Mouse (Mus musculus) left cerebral cortex, adult 9 months (tissue): ENCODE measurements around the gene Dyrk3.
"Not testable (repeated sequence)": the region's sequence is repeated elsewhere in the genome, so short reads cannot be mapped to it uniquely, and the experiment has no call there.

Experiments
- DNase-seq, 2 experiments: peaks; one replicate each; pipeline ENCODE4 v3.0.0; 2022; ENCODE audit warnings: low spot score in 2 of 2

Dyrk3 gene

GRCm38 (mm10) chr1:131155456-131155855 is 17.3 kb upstream of the Dyrk3 start:
- DNase-seq: no peak

- peak; percentile 58 to 84 for DNase-seq
Observed at GRCm38 (mm10) chr1:131153018-131153629, 15.0 kb upstream of the Dyrk3 start, which contains the start of gene Eif2d. Eif2d (plus strand) TSS chr1:131153181.

- DNase-seq: no peak
Observed at GRCm38 (mm10) chr1:131149496-131149895, 11.4 kb upstream of the Dyrk3 start.

GRCm38 (mm10) chr1:131146181-131146614 is 8.1 kb upstream of the Dyrk3 start:
- DNase-seq: no peak

- not testable (repeated sequence) for DNase-seq
Observed at GRCm38 (mm10) chr1:131145222-131145621, 7.1 kb upstream of the Dyrk3 start.

GRCm38 (mm10) chr1:131142472-131142871 is 4.3 kb upstream of the Dyrk3 start:
- DNase-seq: no peak

GRCm38 (mm10) chr1:131141449-131141848 is 3.3 kb upstream of the Dyrk3 start:
- no peak for DNase-seq

GRCm38 (mm10) chr1:131139102-131140095 is 1.3 kb upstream of the Dyrk3 start:
- DNase-seq: no peak

GRCm38 (mm10) chr1:131137717-131138118 is 422 bp downstream of the Dyrk3 start:
- DNase-seq: no peak

- no peak for DNase-seq
Observed at GRCm38 (mm10) chr1:131137111-131137510, 1.0 kb downstream of the Dyrk3 start.

GRCm38 (mm10) chr1:131135960-131136629 is 2.0 kb downstream of the Dyrk3 start:
- no peak for DNase-seq

GRCm38 (mm10) chr1:131134942-131135522 is 3.1 kb downstream of the Dyrk3 start:
- DNase-seq: no peak

GRCm38 (mm10) chr1:131134231-131134630 is 3.9 kb downstream of the Dyrk3 start:
- DNase-seq: no peak

- DNase-seq: peak in 1 of 2 experiments; percentile 67
Observed at GRCm38 (mm10) chr1:131125987-131126744, 12.0 kb downstream of the Dyrk3 start.

- DNase-seq: no peak
Observed at GRCm38 (mm10) chr1:131123522-131124265, 14.4 kb downstream of the Dyrk3 start.

GRCm38 (mm10) chr1:131121987-131122386 is 16.2 kb downstream of the Dyrk3 start:
- no peak for DNase-seq

- no peak for DNase-seq
Observed at GRCm38 (mm10) chr1:131119026-131119425, 19.1 kb downstream of the Dyrk3 start.

GRCm38 (mm10) chr1:131118530-131118929 is 19.6 kb downstream of the Dyrk3 start:
- peak in 1 of 2 experiments; percentile 39 for DNase-seq

- peak in 1 of 2 experiments; percentile 87 for DNase-seq
Observed at GRCm38 (mm10) chr1:131116430-131117011, 21.6 kb downstream of the Dyrk3 start.

GRCm38 (mm10) chr1:131115932-131116331 is 22.2 kb downstream of the Dyrk3 start:
- peak in 1 of 2 experiments; percentile 66 for DNase-seq
